In genomic region chr2:180022751-180023150, GRCm38 (mm10) we compare ENCODE assay signal across 17 mouse cellular contexts. TPM values are rescaled to one million over a fixed set of nuclear protein-coding genes. Genes with fewer than 3 reads are reported as not detected.
DNase-seq lines count a peak whose midpoint lies in the region.
"Had no signal": no experiment of that assay in that cellular context is flagged by ENCODE, and none has a peak within 500 bp of the region (broad histone marks: within the 10 kb centered on the region; RNA-seq: fewer than 3 reads in every experiment).

No protein-coding gene starts in this region.

- peak; percentile 49 for DNase-seq in cerebellum, adult 11-12 months
- no peak for DNase-seq in cerebellum, adult 8-10 months
- DNase-seq in gastrocnemius, adult 18-20 months (ENCODE audit: low spot score): peak; percentile 37
- DNase-seq in gastrocnemius, postnatal 4 days (ENCODE audit: low spot score in 2 of 2): no peak
- DNase-seq in layer of hippocampus, adult 11-12 months (ENCODE audit: low spot score): peak; percentile 3
- no peak for DNase-seq in layer of hippocampus, postnatal 25 days (ENCODE audit: extremely low spot score in 1 of 2, low spot score in 1 of 2)
- DNase-seq in embryo, embryonic 9.5 days (ENCODE audit: extremely low spot score): no peak
- DNase-seq: adrenal gland, postnatal 10 days; adrenal gland, postnatal 36 days; B cell, adult 2 months; cerebellum, adult 18-20 months; cerebellum, postnatal 36 days; embryo, embryonic 11 days; heart, adult 2 months; heart, postnatal 14 days; heart, postnatal 4 days; kidney, adult 18-20 months had no signal

RNA-seq across cellular contexts. Expression of gene Lsm14b, which starts 2.0 kb away (rescaled TPM):
- total RNA-seq in gastrocnemius, adult 18-20 months (2021): 10 to 100 TPM; 44.0 to 47.6 TPM
- total RNA-seq in gastrocnemius, postnatal 4 days (2021): 10 to 100 TPM; 48.3 to 50.8 TPM
- 100 to 1,000 TPM; 101 to 108 TPM for total RNA-seq in layer of hippocampus, postnatal 25 days (2021)

RNA-seq across cellular contexts. Expression of gene Psma7, which starts 19.5 kb away (rescaled TPM):
- total RNA-seq in gastrocnemius, adult 18-20 months (2021): 100 to 1,000 TPM; 147 to 149 TPM
- total RNA-seq in gastrocnemius, postnatal 4 days (2021): 100 to 1,000 TPM; 201 TPM
- total RNA-seq in layer of hippocampus, postnatal 25 days (2021): 100 to 1,000 TPM; 181 to 185 TPM

RNA-seq across cellular contexts. Expression of gene Ss18l1, which starts 19.6 kb away (rescaled TPM):
- total RNA-seq in gastrocnemius, adult 18-20 months (2021): 1 to 10 TPM; 1.8 to 2.0 TPM
- 1 to 10 TPM; 3.7 to 4.3 TPM for total RNA-seq in gastrocnemius, postnatal 4 days (2021)
- 10 to 100 TPM; 37.7 to 43.3 TPM for total RNA-seq in layer of hippocampus, postnatal 25 days (2021)

RNA-seq across cellular contexts. Expression of gene Taf4, which starts 46.3 kb away (rescaled TPM):
- 1 to 10 TPM; 7.7 to 8.3 TPM for total RNA-seq in gastrocnemius, adult 18-20 months (2021)
- total RNA-seq in gastrocnemius, postnatal 4 days (2021): 10 to 100 TPM; 14.1 to 15.7 TPM
- 10 to 100 TPM; 19.4 to 21.0 TPM for total RNA-seq in layer of hippocampus, postnatal 25 days (2021)

RNA-seq across cellular contexts. Expression of gene Mtg2, which starts 47.6 kb away (rescaled TPM):
- total RNA-seq in gastrocnemius, adult 18-20 months (2021): 10 to 100 TPM; 15.0 to 15.3 TPM
- total RNA-seq in gastrocnemius, postnatal 4 days (2021): 10 to 100 TPM; 13.4 to 15.0 TPM
- 10 to 100 TPM; 17.6 to 17.9 TPM for total RNA-seq in layer of hippocampus, postnatal 25 days (2021)

Comparison
In these comparisons a context has a peak if more than half of its experiments do, and no peak if none do; other contexts are left out.
1. DNase-seq: peak in cerebellum, adult 11-12 months (single experiment), gastrocnemius, adult 18-20 months (single experiment) and layer of hippocampus, adult 11-12 months (single experiment); none in cerebellum, adult 8-10 months (single experiment), gastrocnemius, postnatal 4 days (0 of 2), layer of hippocampus, postnatal 25 days (0 of 2) and embryo, embryonic 9.5 days (single experiment).
2. RNA of gene Ss18l1, which starts 19.6 kb away (total RNA-seq): 37.7 to 43.3 TPM in layer of hippocampus, postnatal 25 days; 3.7 to 4.3 TPM in gastrocnemius, postnatal 4 days and 1.8 to 2.0 TPM in gastrocnemius, adult 18-20 months; every median in the first group is over 4 times any median in the second.